Mouse (Mus musculus) thymus, adult 2 months (tissue): ENCODE results near the gene Ldhd.

Experiments
- CTCF ChIP-seq: fragments of 200-500 bp; IDR thresholded peaks from 2 replicates; pipeline ENCODE4 v1.5.1; 2012; ENCODE audit warnings: mild to moderate bottlenecking, control low read depth, low read length, moderate library complexity, borderline replicate concordance; ENCODE audit not compliant: control insufficient read depth, poor library complexity, insufficient read depth; ENCODE audit errors: extremely low read depth
- POLR2A ChIP-seq: fragments of 200-500 bp; IDR thresholded peaks from 2 replicates; pipeline ENCODE4 v1.6.1; 2012; ENCODE audit warnings: mild to moderate bottlenecking, low read length, control low read depth, moderate library complexity; ENCODE audit not compliant: control insufficient read depth, poor library complexity, insufficient read depth; ENCODE audit errors: extremely low read depth

- no peak for TF ChIP-seq CTCF
- TF ChIP-seq POLR2A: no peak
Measured at GRCm38 (mm10) chr8:111594951-111595350, 35.2 kb downstream of the Ldhd start.
